ENCODE assay signal across 9 mouse cellular contexts in genomic region chr11:98837917-98838316, GRCm38 (mm10). TPM values are rescaled to one million over a fixed set of nuclear protein-coding genes. Genes with fewer than 3 reads are reported as not detected.
DNase-seq lines count a peak whose midpoint lies in the region; ATAC-seq lines count a peak whose summit lies in the region.
"Had no signal": no experiment of that assay in that cellular context is flagged by ENCODE, and none has a peak within 500 bp of the region (broad histone marks: within the 10 kb centered on the region; RNA-seq: fewer than 3 reads in every experiment).

No protein-coding gene starts in this region.

- H3K4me2 ChIP-seq in kidney, embryonic 15.5 days: peak overlapping the region; percentile 99
- peak overlapping the region; percentile 97 for H3K4me2 ChIP-seq in embryonic facial prominence, embryonic 13.5 days
- H3K4me2 ChIP-seq in hindbrain, embryonic 12.5 days (replicated peaks): peak overlapping the region; percentile 99
- peak overlapping the region; percentile 70 for H3K4me2 ChIP-seq in midbrain, embryonic 16.5 days (ENCODE audit: low read length)

- H3K9ac ChIP-seq in kidney, embryonic 15.5 days: no peak overlapping the region
- H3K9ac ChIP-seq in embryonic facial prominence, embryonic 13.5 days: 0 out of 2 replicates have a peak overlapping the region, but pooled peaks have one; percentile 83
- H3K9ac ChIP-seq in hindbrain, embryonic 12.5 days: no peak overlapping the region
- H3K9ac ChIP-seq in midbrain, embryonic 16.5 days (ENCODE audit: low read depth, low read length): peak overlapping the region; percentile 87

- no peaks in the 10 kb centered on the region for H3K9me3 ChIP-seq in kidney, embryonic 15.5 days (replicated peaks)
- no peaks in the 10 kb centered on the region for H3K9me3 ChIP-seq in embryonic facial prominence, embryonic 13.5 days
- H3K9me3 ChIP-seq in hindbrain, embryonic 12.5 days (replicated peaks): no peaks in the 10 kb centered on the region
- H3K9me3 ChIP-seq in midbrain, embryonic 16.5 days (replicated peaks; ENCODE audit: control insufficient read depth, low read length, poor library complexity, severe bottlenecking): no peaks in the 10 kb centered on the region

- H3K36me3 ChIP-seq in kidney, embryonic 15.5 days: peaks cover 18% of the 10 kb centered on the region
- H3K36me3 ChIP-seq in embryonic facial prominence, embryonic 13.5 days: peaks cover 20% of the 10 kb centered on the region
- peaks cover 16% of the 10 kb centered on the region for H3K36me3 ChIP-seq in hindbrain, embryonic 12.5 days
- peaks cover 7% of the 10 kb centered on the region for H3K36me3 ChIP-seq in midbrain, embryonic 16.5 days (ENCODE audit: control insufficient read depth, insufficient read depth, low read length)

- H3K27ac ChIP-seq in kidney, embryonic 15.5 days: no peak overlapping the region
- H3K27ac ChIP-seq in embryonic facial prominence, embryonic 13.5 days: no peak overlapping the region
- H3K27ac ChIP-seq in hindbrain, embryonic 12.5 days: no peak overlapping the region
- no peak overlapping the region for H3K27ac ChIP-seq in midbrain, embryonic 16.5 days (ENCODE audit: low read length)

- no peak for DNase-seq in kidney, postnatal 25 days
- no peak for DNase-seq in thymus, adult 18-20 months
- no peak for DNase-seq in embryo, embryonic 9.5 days (ENCODE audit: extremely low spot score)
- DNase-seq in spleen, adult 18-20 months: no peak
- DNase-seq: lung, postnatal 36 days had no signal

- peaks cover 44% of the 10 kb centered on the region for H3K4me1 ChIP-seq in kidney, embryonic 15.5 days
- peaks cover 38% of the 10 kb centered on the region for H3K4me1 ChIP-seq in embryonic facial prominence, embryonic 13.5 days
- peaks cover 30% of the 10 kb centered on the region for H3K4me1 ChIP-seq in hindbrain, embryonic 12.5 days
- H3K4me1 ChIP-seq in midbrain, embryonic 16.5 days (ENCODE audit: control insufficient read depth, insufficient read depth, low read length): peaks cover 18% of the 10 kb centered on the region; the same call in 1 of the 2 replicates

- peak overlapping the region; percentile 72 for H3K4me3 ChIP-seq in kidney, embryonic 15.5 days (replicated peaks)
- peak overlapping the region; percentile 80 for H3K4me3 ChIP-seq in embryonic facial prominence, embryonic 13.5 days
- H3K4me3 ChIP-seq in hindbrain, embryonic 12.5 days: peak overlapping the region; percentile 71
- H3K4me3 ChIP-seq in midbrain, embryonic 16.5 days (ENCODE audit: low read depth, low read length): peak overlapping the region; percentile 74

- WGBS in kidney, embryonic 15.5 days: 30% methylated on average over 11 of the region's 11 CpGs
- 44% methylated on average over 11 of the region's 11 CpGs for WGBS in embryonic facial prominence, embryonic 13.5 days
- 52% methylated on average over 11 of the region's 11 CpGs for WGBS in hindbrain, embryonic 12.5 days
- WGBS in midbrain, embryonic 16.5 days: 47% methylated on average over 11 of the region's 11 CpGs

- H3K27me3 ChIP-seq in kidney, embryonic 15.5 days: peaks cover 23% of the 10 kb centered on the region
- peaks cover 34% of the 10 kb centered on the region for H3K27me3 ChIP-seq in embryonic facial prominence, embryonic 13.5 days
- peaks cover 24% of the 10 kb centered on the region for H3K27me3 ChIP-seq in hindbrain, embryonic 12.5 days
- H3K27me3 ChIP-seq in midbrain, embryonic 16.5 days (ENCODE audit: control insufficient read depth, insufficient read depth, low read depth, low read length): no peaks in the 10 kb centered on the region

- ATAC-seq in kidney, embryonic 15.5 days (replicated peaks; ENCODE audit: low FRiP score): no peak
- ATAC-seq in embryonic facial prominence, embryonic 13.5 days (ENCODE audit: insufficient number of reproducible peaks, insufficient read depth, low FRiP score, low TSS enrichment, low read depth): no peak
- no peak for ATAC-seq in hindbrain, embryonic 12.5 days (ENCODE audit: low FRiP score)
- no peak for ATAC-seq in midbrain, embryonic 16.5 days

RNA-seq across cellular contexts. Expression of gene Rapgefl1, which starts 1.3 kb away (rescaled TPM):
- 1.6 and 1.7 TPM in 2 replicates for polyA plus RNA-seq in kidney, embryonic 15.5 days (2015; fragmentation: Nextera tagmentation; extraction: Ambion mirVana)
- polyA plus RNA-seq in embryonic facial prominence, embryonic 13.5 days (2015; fragmentation: Nextera tagmentation; extraction: Ambion mirVana): 3.9 and 4.7 TPM in 2 replicates
- 3.1 and 4.1 TPM in 2 replicates for polyA plus RNA-seq in hindbrain, embryonic 12.5 days (2016; fragmentation: Nextera tagmentation; extraction: Ambion mirVana)
- polyA plus RNA-seq in midbrain, embryonic 16.5 days (2015; fragmentation: Nextera tagmentation; extraction: Ambion mirVana): 9.6 and 10.6 TPM in 2 replicates

RNA-seq across cellular contexts. Expression of gene Wipf2, which starts 25.5 kb away (rescaled TPM):
- polyA plus RNA-seq in kidney, embryonic 15.5 days (2015; fragmentation: Nextera tagmentation; extraction: Ambion mirVana): 4.2 and 5.2 TPM in 2 replicates
- polyA plus RNA-seq in embryonic facial prominence, embryonic 13.5 days (2015; fragmentation: Nextera tagmentation; extraction: Ambion mirVana): 6.3 and 6.8 TPM in 2 replicates
- polyA plus RNA-seq in hindbrain, embryonic 12.5 days (2016; fragmentation: Nextera tagmentation; extraction: Ambion mirVana): 4.7 and 5.0 TPM in 2 replicates
- polyA plus RNA-seq in midbrain, embryonic 16.5 days (2015; fragmentation: Nextera tagmentation; extraction: Ambion mirVana): 4.5 and 4.7 TPM in 2 replicates

RNA-seq across cellular contexts. Expression of gene Casc3, which starts 33.2 kb away (rescaled TPM):
- 40.6 and 40.8 TPM in 2 replicates for polyA plus RNA-seq in kidney, embryonic 15.5 days (2015; fragmentation: Nextera tagmentation; extraction: Ambion mirVana)
- polyA plus RNA-seq in embryonic facial prominence, embryonic 13.5 days (2015; fragmentation: Nextera tagmentation; extraction: Ambion mirVana): 39.0 and 40.3 TPM in 2 replicates
- 62.5 and 66.5 TPM in 2 replicates for polyA plus RNA-seq in hindbrain, embryonic 12.5 days (2016; fragmentation: Nextera tagmentation; extraction: Ambion mirVana)
- polyA plus RNA-seq in midbrain, embryonic 16.5 days (2015; fragmentation: Nextera tagmentation; extraction: Ambion mirVana): 47.0 and 51.7 TPM in 2 replicates

RNA-seq across cellular contexts. Expression of gene Msl1, which starts 42.6 kb away (rescaled TPM):
- polyA plus RNA-seq in kidney, embryonic 15.5 days (2015; fragmentation: Nextera tagmentation; extraction: Ambion mirVana): 25.1 and 25.8 TPM in 2 replicates
- 31.5 and 33.0 TPM in 2 replicates for polyA plus RNA-seq in embryonic facial prominence, embryonic 13.5 days (2015; fragmentation: Nextera tagmentation; extraction: Ambion mirVana)
- polyA plus RNA-seq in hindbrain, embryonic 12.5 days (2016; fragmentation: Nextera tagmentation; extraction: Ambion mirVana): 38.8 and 40.4 TPM in 2 replicates
- 29.2 and 33.2 TPM in 2 replicates for polyA plus RNA-seq in midbrain, embryonic 16.5 days (2015; fragmentation: Nextera tagmentation; extraction: Ambion mirVana)

Comparison
In these comparisons a context has a peak if more than half of its experiments do, and no peak if none do; other contexts are left out.
1. H3K9ac ChIP-seq: peak in embryonic facial prominence, embryonic 13.5 days (single experiment) and midbrain, embryonic 16.5 days (single experiment); none in kidney, embryonic 15.5 days (single experiment) and hindbrain, embryonic 12.5 days (single experiment).
2. Peak in every context shown above with its lines, with median percentiles within 50 percentile points of each other: H3K4me2 ChIP-seq and H3K4me3 ChIP-seq.